In genomic region chr16:57929151-57929764, GRCm38 (mm10) we compare ENCODE assay signal across 21 mouse cellular contexts.
A peak's percentile ranks its signal among the peaks of the same experiment; 100 is the strongest.
DNase-seq lines count a peak whose midpoint lies in the region; ATAC-seq and TF ChIP-seq lines count a peak whose summit lies in the region.
"Had no signal": no experiment of that assay in that cellular context is flagged by ENCODE, and none has a peak within 500 bp of the region (broad histone marks: within the 10 kb centered on the region; RNA-seq: fewer than 3 reads in every experiment).

No protein-coding gene starts in this region.

- H3K4me1 ChIP-seq in forebrain, postnatal 0 days (ENCODE audit: insufficient read depth), result no peaks in the 10 kb centered on the region
- H3K4me1 ChIP-seq in forebrain, embryonic 10.5 days, result peaks cover 9% of the 10 kb centered on the region; the same call in 1 of the 2 replicates
- H3K4me1 ChIP-seq in kidney, postnatal 0 days (replicated peaks; ENCODE audit: insufficient read depth, low read length), result no peaks in the 10 kb centered on the region
- 0 out of 2 replicates have a peak, but pooled peaks cover 5% of the 10 kb centered on the region for H3K4me1 ChIP-seq in E14TG2a.4 (replicated peaks; ENCODE audit: low read depth, low read length)
- H3K4me1 ChIP-seq in thymus, adult 2 months (replicated peaks; ENCODE audit: control insufficient read depth, insufficient read depth, low read length), result no peaks in the 10 kb centered on the region
- H3K4me1 ChIP-seq: embryonic facial prominence, embryonic 15.5 days; limb, embryonic 10.5 days; liver, embryonic 15.5 days; megakaryocyte, embryonic 14.5 days; midbrain, embryonic 13.5 days had no signal

- no peak for TF ChIP-seq POLR2A in thymus, adult 2 months (IDR thresholded peaks at IDR 0.05; ENCODE audit: control insufficient read depth, extremely low read depth, insufficient read depth, low read length, poor library complexity)

- no peak overlapping the region for H3K4me2 ChIP-seq in forebrain, postnatal 0 days (ENCODE audit: low read depth)
- no peak overlapping the region for H3K4me2 ChIP-seq in kidney, postnatal 0 days (ENCODE audit: low read length)
- H3K4me2 ChIP-seq: embryonic facial prominence, embryonic 15.5 days; hindbrain, embryonic 15.5 days; liver, embryonic 15.5 days; lung, embryonic 15.5 days; midbrain, embryonic 13.5 days had no signal

- H3K36me3 ChIP-seq in forebrain, postnatal 0 days (ENCODE audit: insufficient read depth), result no peaks in the 10 kb centered on the region
- no peaks in the 10 kb centered on the region for H3K36me3 ChIP-seq in forebrain, embryonic 10.5 days (replicated peaks)
- no peaks in the 10 kb centered on the region for H3K36me3 ChIP-seq in kidney, postnatal 0 days (ENCODE audit: insufficient read depth, low read length)
- H3K36me3 ChIP-seq in E14TG2a.4 (ENCODE audit: insufficient read depth, low read length), result no peaks in the 10 kb centered on the region
- H3K36me3 ChIP-seq in thymus, adult 2 months (ENCODE audit: control insufficient read depth, insufficient read depth, low read length), result no peaks in the 10 kb centered on the region
- H3K36me3 ChIP-seq: embryonic facial prominence, embryonic 15.5 days; hindbrain, embryonic 15.5 days; limb, embryonic 10.5 days; liver, embryonic 15.5 days; lung, embryonic 15.5 days; midbrain, embryonic 13.5 days had no signal

- ATAC-seq in forebrain, postnatal 0 days, result no peak
- no peak for ATAC-seq in kidney, postnatal 0 days (replicated peaks; ENCODE audit: low FRiP score, low read depth)
- ATAC-seq: CD4-positive, CD25-positive, alpha-beta regulatory T cell, adult 4 months; midbrain, embryonic 13.5 days had no signal

- DNase-seq in forebrain, postnatal 0 days, result peak; percentile 11
- DNase-seq in forebrain, embryonic 10.5 days (ENCODE audit: extremely low spot score, low spot score), result no peak
- DNase-seq in kidney, postnatal 0 days (ENCODE audit: low spot score), result peak; percentile 28
- DNase-seq in kidney, postnatal 10 days, result no peak
- peak; percentile 38 for DNase-seq in R1 (ENCODE audit: low read depth, low spot score)
- no peak for DNase-seq in adrenal gland, adult 8-10 months
- DNase-seq in thymus, adult 2 months, result no peak
- DNase-seq: cerebellum, adult 2 months; layer of hippocampus, adult 9-11 months; liver; thymus, postnatal 25 days had no signal

- H3K4me3 ChIP-seq in forebrain, postnatal 0 days (ENCODE audit: low read depth, low read length), result no peak overlapping the region
- H3K4me3 ChIP-seq in forebrain, embryonic 10.5 days, result no peak overlapping the region
- H3K4me3 ChIP-seq in kidney, postnatal 0 days (replicated peaks; ENCODE audit: low read depth, low read length), result no peak overlapping the region
- no peak overlapping the region for H3K4me3 ChIP-seq in E14TG2a.4 (replicated peaks; ENCODE audit: low read length)
- H3K4me3 ChIP-seq in thymus, adult 2 months (ENCODE audit: control insufficient read depth, insufficient read depth, low read length), result no peak overlapping the region
- H3K4me3 ChIP-seq: embryonic facial prominence, embryonic 15.5 days; hindbrain, embryonic 15.5 days; limb, embryonic 10.5 days; liver, embryonic 15.5 days; lung, embryonic 15.5 days; megakaryocyte, embryonic 14.5 days; midbrain, embryonic 13.5 days had no signal

- no peak overlapping the region for H3K27ac ChIP-seq in forebrain, postnatal 0 days (ENCODE audit: low read depth, low read length)
- H3K27ac ChIP-seq in forebrain, embryonic 10.5 days, result no peak overlapping the region
- H3K27ac ChIP-seq in kidney, postnatal 0 days, result no peak overlapping the region; the same call in 1 of the 2 replicates
- H3K27ac ChIP-seq in thymus, adult 2 months (ENCODE audit: control insufficient read depth, insufficient read depth, low read length), result no peak overlapping the region
- H3K27ac ChIP-seq: embryonic facial prominence, embryonic 15.5 days; hindbrain, embryonic 15.5 days; limb, embryonic 10.5 days; liver, embryonic 15.5 days; lung, embryonic 15.5 days; midbrain, embryonic 13.5 days; stomach, postnatal 0 days had no signal

- no peaks in the 10 kb centered on the region for H3K9me3 ChIP-seq in forebrain, postnatal 0 days (ENCODE audit: low read length)
- H3K9me3 ChIP-seq in forebrain, embryonic 10.5 days, result no peaks in the 10 kb centered on the region
- H3K9me3 ChIP-seq in kidney, postnatal 0 days (replicated peaks; ENCODE audit: low read length), result no peaks in the 10 kb centered on the region
- no peaks in the 10 kb centered on the region for H3K9me3 ChIP-seq in E14TG2a.4 (ENCODE audit: low read length)
- H3K9me3 ChIP-seq: embryonic facial prominence, embryonic 15.5 days; hindbrain, embryonic 15.5 days; limb, embryonic 10.5 days; liver, embryonic 15.5 days; lung, embryonic 15.5 days; midbrain, embryonic 13.5 days had no signal

- WGBS in forebrain, postnatal 0 days, result 69% methylated on average over 12 of the region's 12 CpGs
- WGBS in forebrain, embryonic 10.5 days, result 85% methylated on average over 12 of the region's 12 CpGs
- WGBS in kidney, postnatal 0 days, result 64% methylated on average over 12 of the region's 12 CpGs
- 89% methylated on average over 12 of the region's 12 CpGs for WGBS in thymus, adult 2 months

- TF ChIP-seq CTCF in forebrain, postnatal 0 days (IDR thresholded peaks at IDR 0.05; ENCODE audit: low read depth), result no peak
- peak; percentile 11; the same call in 1 of the 2 replicates for TF ChIP-seq CTCF in kidney, postnatal 0 days (IDR thresholded peaks at IDR 0.05; ENCODE audit: low read depth)
- TF ChIP-seq CTCF in E14TG2a.4 (conservative IDR thresholded peaks at IDR 0.05; ENCODE audit: low read length), result peak; percentile 35
- no peak for TF ChIP-seq CTCF in thymus, adult 2 months (IDR thresholded peaks at IDR 0.05; ENCODE audit: borderline replicate concordance, control insufficient read depth, extremely low read depth, insufficient read depth, low read length, poor library complexity)

- H3K27me3 ChIP-seq in forebrain, postnatal 0 days (ENCODE audit: insufficient read depth, low read length), result no peaks in the 10 kb centered on the region
- no peaks in the 10 kb centered on the region for H3K27me3 ChIP-seq in forebrain, embryonic 10.5 days (ENCODE audit: poor library complexity, severe bottlenecking)
- H3K27me3 ChIP-seq in kidney, postnatal 0 days (ENCODE audit: insufficient read depth, low read length), result no peaks in the 10 kb centered on the region
- no peaks in the 10 kb centered on the region for H3K27me3 ChIP-seq in E14TG2a.4 (ENCODE audit: insufficient read depth, low read length)
- H3K27me3 ChIP-seq in thymus, adult 2 months (ENCODE audit: control insufficient read depth, insufficient read depth, low read length), result no peaks in the 10 kb centered on the region
- H3K27me3 ChIP-seq: embryonic facial prominence, embryonic 15.5 days; hindbrain, embryonic 15.5 days; liver, embryonic 15.5 days; lung, embryonic 15.5 days; megakaryocyte, embryonic 14.5 days; midbrain, embryonic 13.5 days had no signal

- no peak overlapping the region for H3K9ac ChIP-seq in forebrain, postnatal 0 days
- H3K9ac ChIP-seq in kidney, postnatal 0 days (ENCODE audit: low read depth, low read length), result no peak overlapping the region
- H3K9ac ChIP-seq: embryonic facial prominence, embryonic 15.5 days; hindbrain, embryonic 15.5 days; liver, embryonic 15.5 days; lung, embryonic 15.5 days; midbrain, embryonic 13.5 days had no signal

Comparison
In these comparisons a context has a peak if more than half of its experiments do, and no peak if none do; other contexts are left out.
1. DNase-seq: peak in forebrain, postnatal 0 days (single experiment), kidney, postnatal 0 days (single experiment) and R1 (single experiment); none in forebrain, embryonic 10.5 days (single experiment), kidney, postnatal 10 days (single experiment), adrenal gland, adult 8-10 months (single experiment) and thymus, adult 2 months (single experiment).
2. CTCF ChIP-seq: peak in kidney, postnatal 0 days (single experiment) and E14TG2a.4 (single experiment); none in forebrain, postnatal 0 days (single experiment) and thymus, adult 2 months (single experiment).